Mouse (Mus musculus): ENCODE data around the gene Olfr624. TPM values are rescaled to one million over a fixed set of nuclear protein-coding genes. Genes with fewer than 3 reads are reported as not detected.
"Not testable (repeated sequence)": the region's sequence is repeated elsewhere in the genome, so short reads cannot be mapped to it uniquely, and the experiment has no call there.

Gene Olfr624
- polyA plus RNA-seq (2015; fragmentation: Nextera tagmentation; extraction: Ambion mirVana), result 0.03 TPM in 1 of 2 replicates, not detected in the other

DNA sequence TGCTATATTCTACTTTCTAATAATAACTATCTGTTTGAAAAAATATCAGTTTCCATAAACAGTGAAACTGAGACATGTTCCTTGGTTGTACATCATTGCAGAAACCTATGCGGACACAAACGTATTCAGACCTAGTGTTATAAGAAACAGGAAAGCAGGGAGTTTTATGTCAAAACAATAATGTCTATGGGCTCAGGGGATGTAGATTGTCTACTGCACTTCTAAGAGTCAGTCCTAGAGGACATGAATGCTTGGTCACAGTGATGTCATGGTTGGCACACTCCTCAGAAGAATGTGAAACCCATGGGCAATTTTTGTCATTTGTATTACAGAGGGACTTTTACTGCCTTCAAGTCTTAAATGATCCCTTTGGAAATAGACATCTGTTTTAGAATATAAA is at the start of gene Olfr624:
Olfr624 (minus strand) TSS at position 101 of the 400 bp plus-strand sequence.
- Histone ChIP-seq H3K9me3 (replicated peaks) (no peaks in the 10 kb centered on the region), H3K4me3 (no peak within 1 kb of the TSS), H3K4me2 (no peak within 1 kb of the TSS), H3K4me1 (no peaks in the 10 kb centered on the region), H3K36me3 (ENCODE audit: poor library complexity, severe bottlenecking) (no peaks in the 10 kb centered on the region), H3K27me3 (no peaks in the 10 kb centered on the region), H3K27ac (no peak within 1 kb of the TSS), H3K9ac (no peak within 1 kb of the TSS)
- 97% methylated on average over 2 of the region's 2 CpGs for WGBS
- no peak for ATAC-seq

DNA sequence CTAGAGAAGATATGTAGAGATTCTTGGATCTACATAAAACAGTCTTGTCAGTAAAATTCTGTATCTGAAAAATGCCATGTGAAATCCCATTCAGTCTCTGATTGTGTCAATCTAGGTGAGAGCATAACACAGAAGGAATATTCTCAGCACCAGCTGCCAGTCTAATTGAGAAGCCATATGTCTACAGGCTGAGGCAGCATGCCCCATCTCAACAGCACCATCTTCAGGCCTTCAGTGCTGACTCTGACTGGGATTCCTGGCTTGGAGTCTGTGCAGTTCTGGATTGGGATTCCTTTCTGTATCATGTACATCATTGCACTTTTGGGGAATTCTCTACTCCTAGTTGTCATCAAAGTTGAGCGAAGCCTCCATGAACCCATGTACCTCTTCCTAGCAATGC is 45.4 kb upstream of the Olfr624 start:
- H3K4me2 ChIP-seq; H3K27me3 ChIP-seq; H3K9ac ChIP-seq; H3K4me1 ChIP-seq; ATAC-seq; H3K36me3 ChIP-seq (ENCODE audit: poor library complexity, severe bottlenecking); H3K9me3 ChIP-seq (replicated peaks); H3K27ac ChIP-seq; H3K4me3 ChIP-seq: not testable (repeated sequence)
- WGBS, result 100% methylated on average over 1 of the region's 1 CpGs

- Histone ChIP-seq H3K9me3 (replicated peaks) (no peaks in the 10 kb centered on the region), H3K27me3 (no peaks in the 10 kb centered on the region), H3K4me1 (no peaks in the 10 kb centered on the region), H3K36me3 (ENCODE audit: poor library complexity, severe bottlenecking) (no peaks in the 10 kb centered on the region), H3K9ac (no peak within 1 kb of the TSS), H3K4me3 (no peak within 1 kb of the TSS), H3K27ac (no peak within 1 kb of the TSS), H3K4me2 (no peak within 1 kb of the TSS)
- no peak for ATAC-seq
These were observed 43.4 kb upstream of the Olfr624 start, which contains the start of gene Olfr243 for GRCm38 (mm10) chr7:103714371-103714770. Olfr243 (plus strand) TSS chr7:103714671.

- H3K9me3 ChIP-seq (replicated peaks), result no peaks in the 10 kb centered on the region
- no peaks in the 10 kb centered on the region for H3K27me3 ChIP-seq
- H3K4me1 ChIP-seq, result no peaks in the 10 kb centered on the region
- H3K36me3 ChIP-seq (ENCODE audit: poor library complexity, severe bottlenecking), result no peaks in the 10 kb centered on the region
- no peak overlapping the region for H3K9ac ChIP-seq
- no peak for ATAC-seq
- H3K4me2 ChIP-seq, result no peak overlapping the region
- H3K27ac ChIP-seq, result no peak overlapping the region
- no peak overlapping the region for H3K4me3 ChIP-seq
- WGBS, result 38% methylated on average over 2 of the region's 2 CpGs
These were observed 41.0 kb upstream of the Olfr624 start for GRCm38 (mm10) chr7:103712024-103712423.

- WGBS, result 86% methylated on average over 4 of the region's 4 CpGs
- H3K27me3 ChIP-seq, result no peaks in the 10 kb centered on the region
- H3K4me3 ChIP-seq, result no peak overlapping the region
- no peaks in the 10 kb centered on the region for H3K36me3 ChIP-seq (ENCODE audit: poor library complexity, severe bottlenecking)
- H3K4me2 ChIP-seq, result no peak overlapping the region
- H3K9ac ChIP-seq, result no peak overlapping the region
- H3K27ac ChIP-seq, result no peak overlapping the region
- H3K9me3 ChIP-seq (replicated peaks), result no peaks in the 10 kb centered on the region
- H3K4me1 ChIP-seq, result no peaks in the 10 kb centered on the region
- no peak for ATAC-seq
These were observed 28.5 kb upstream of the Olfr624 start for GRCm38 (mm10) chr7:103699469-103699868.

- H3K27ac ChIP-seq, result no peak within 1 kb of the TSS
- no peak within 1 kb of the TSS for H3K9ac ChIP-seq
- H3K36me3 ChIP-seq (ENCODE audit: poor library complexity, severe bottlenecking), result no peaks in the 10 kb centered on the region
- H3K4me3 ChIP-seq, result no peak within 1 kb of the TSS
- no peaks in the 10 kb centered on the region for H3K9me3 ChIP-seq (replicated peaks)
- H3K4me2 ChIP-seq, result no peak within 1 kb of the TSS
- H3K4me1 ChIP-seq, result no peaks in the 10 kb centered on the region
- no peaks in the 10 kb centered on the region for H3K27me3 ChIP-seq
- ATAC-seq, result no peak
These were observed 11.4 kb upstream of the Olfr624 start, which contains the start of gene Olfr625-ps1 for GRCm38 (mm10) chr7:103682420-103682819. Olfr625-ps1 (plus strand) TSS chr7:103682720.

- no peak within 1 kb of the TSS for H3K4me3 ChIP-seq
- no peaks in the 10 kb centered on the region for H3K36me3 ChIP-seq (ENCODE audit: poor library complexity, severe bottlenecking)
- no peaks in the 10 kb centered on the region for H3K27me3 ChIP-seq
- no peak within 1 kb of the TSS for H3K27ac ChIP-seq
- H3K9me3 ChIP-seq (replicated peaks), result no peaks in the 10 kb centered on the region
- ATAC-seq, result no peak
- H3K9ac ChIP-seq, result no peak within 1 kb of the TSS
- H3K4me1 ChIP-seq, result no peaks in the 10 kb centered on the region
- H3K4me2 ChIP-seq, result no peak within 1 kb of the TSS
These were observed 7.4 kb downstream of the Olfr624 start, which contains the start of gene Olfr623 for GRCm38 (mm10) chr7:103663598-103663997. Olfr623 (minus strand) TSS chr7:103663698.

GRCm38 (mm10) chr7:103644070-103644469 is 26.9 kb downstream of the Olfr624 start:
- no peak overlapping the region for H3K4me2 ChIP-seq
- H3K36me3 ChIP-seq (ENCODE audit: poor library complexity, severe bottlenecking), result no peaks in the 10 kb centered on the region
- no peaks in the 10 kb centered on the region for H3K27me3 ChIP-seq
- no peaks in the 10 kb centered on the region for H3K9me3 ChIP-seq (replicated peaks)
- no peaks in the 10 kb centered on the region for H3K4me1 ChIP-seq
- no peak overlapping the region for H3K4me3 ChIP-seq
- H3K27ac ChIP-seq, result no peak overlapping the region
- WGBS, result 90% methylated on average over 4 of the region's 4 CpGs
- ATAC-seq, result no peak
- H3K9ac ChIP-seq, result no peak overlapping the region

- Histone ChIP-seq H3K4me1 (no peaks in the 10 kb centered on the region), H3K4me2 (no peak within 1 kb of the TSS), H3K27ac (no peak within 1 kb of the TSS), H3K27me3 (no peaks in the 10 kb centered on the region), H3K36me3 (ENCODE audit: poor library complexity, severe bottlenecking) (no peaks in the 10 kb centered on the region), H3K9me3 (replicated peaks) (no peaks in the 10 kb centered on the region), H3K4me3 (no peak within 1 kb of the TSS), H3K9ac (no peak within 1 kb of the TSS)
- WGBS, result 86% methylated on average over 1 of the region's 1 CpGs
- ATAC-seq, result no peak
These were observed 28.4 kb downstream of the Olfr624 start, which contains the start of gene Olfr622 for GRCm38 (mm10) chr7:103642602-103643001. Olfr622 (minus strand) TSS chr7:103642702.

GRCm38 (mm10) chr7:103636795-103637194 is 34.2 kb downstream of the Olfr624 start:
- no peaks in the 10 kb centered on the region for H3K36me3 ChIP-seq (ENCODE audit: poor library complexity, severe bottlenecking)
- no peak overlapping the region for H3K27ac ChIP-seq
- H3K9ac ChIP-seq, result no peak overlapping the region
- ATAC-seq, result no peak
- H3K9me3 ChIP-seq (replicated peaks), result no peaks in the 10 kb centered on the region
- no peaks in the 10 kb centered on the region for H3K4me1 ChIP-seq
- no peaks in the 10 kb centered on the region for H3K27me3 ChIP-seq
- no peak overlapping the region for H3K4me3 ChIP-seq
- H3K4me2 ChIP-seq, result no peak overlapping the region

Other genes starting within 250 kb of the Olfr624 start
- not detected in 2 replicates for gene Olfr605, start 225.8 kb downstream of the Olfr624 start, polyA plus RNA-seq (2015; fragmentation: Nextera tagmentation; extraction: Ambion mirVana)
- not detected in 2 replicates for gene Olfr606, start 222.1 kb downstream of the Olfr624 start, polyA plus RNA-seq (2015; fragmentation: Nextera tagmentation; extraction: Ambion mirVana)
- gene Olfr607, start 207.0 kb downstream of the Olfr624 start, polyA plus RNA-seq (2015; fragmentation: Nextera tagmentation; extraction: Ambion mirVana), result not detected in 2 replicates
- not detected in 2 replicates for gene Olfr608, start 201.3 kb downstream of the Olfr624 start, polyA plus RNA-seq (2015; fragmentation: Nextera tagmentation; extraction: Ambion mirVana)
- not detected in 2 replicates for gene Olfr609, start 173.1 kb downstream of the Olfr624 start, polyA plus RNA-seq (2015; fragmentation: Nextera tagmentation; extraction: Ambion mirVana)
- gene Olfr610, start 159.1 kb downstream of the Olfr624 start, polyA plus RNA-seq (2015; fragmentation: Nextera tagmentation; extraction: Ambion mirVana), result not detected in 2 replicates
- not detected in 2 replicates for gene Olfr611, start 150.3 kb downstream of the Olfr624 start, polyA plus RNA-seq (2015; fragmentation: Nextera tagmentation; extraction: Ambion mirVana)
- gene Olfr612, start 128.5 kb downstream of the Olfr624 start, polyA plus RNA-seq (2015; fragmentation: Nextera tagmentation; extraction: Ambion mirVana), result not detected in 2 replicates
- gene Olfr613, start 123.1 kb downstream of the Olfr624 start, polyA plus RNA-seq (2015; fragmentation: Nextera tagmentation; extraction: Ambion mirVana), result not detected in 2 replicates
- not detected in 2 replicates for gene Olfr615, start 115.1 kb downstream of the Olfr624 start, polyA plus RNA-seq (2015; fragmentation: Nextera tagmentation; extraction: Ambion mirVana)
- not detected in 2 replicates for gene Olfr616, start 102.0 kb downstream of the Olfr624 start, polyA plus RNA-seq (2015; fragmentation: Nextera tagmentation; extraction: Ambion mirVana)
- gene Olfr617, start 98.1 kb downstream of the Olfr624 start, polyA plus RNA-seq (2015; fragmentation: Nextera tagmentation; extraction: Ambion mirVana), result not detected in 2 replicates
- gene Olfr618, start 81.1 kb downstream of the Olfr624 start, polyA plus RNA-seq (2015; fragmentation: Nextera tagmentation; extraction: Ambion mirVana), result not detected in 2 replicates
- not detected in 2 replicates for gene Olfr619, start 70.6 kb downstream of the Olfr624 start, polyA plus RNA-seq (2015; fragmentation: Nextera tagmentation; extraction: Ambion mirVana)
- gene Olfr620, start 58.7 kb downstream of the Olfr624 start, polyA plus RNA-seq (2015; fragmentation: Nextera tagmentation; extraction: Ambion mirVana), result not detected in 2 replicates
- not detected in 2 replicates for gene Olfr622, start 28.5 kb downstream of the Olfr624 start, polyA plus RNA-seq (2015; fragmentation: Nextera tagmentation; extraction: Ambion mirVana)
- not detected in 2 replicates for gene Olfr623, start 7.5 kb downstream of the Olfr624 start, polyA plus RNA-seq (2015; fragmentation: Nextera tagmentation; extraction: Ambion mirVana)
- not detected in 2 replicates for gene Olfr625-ps1, start 11.5 kb upstream of the Olfr624 start, polyA plus RNA-seq (2015; fragmentation: Nextera tagmentation; extraction: Ambion mirVana)
- gene Olfr243, start 43.5 kb upstream of the Olfr624 start, polyA plus RNA-seq (2015; fragmentation: Nextera tagmentation; extraction: Ambion mirVana), result not detected in 2 replicates
- gene Olfr628, start 59.2 kb upstream of the Olfr624 start, polyA plus RNA-seq (2015; fragmentation: Nextera tagmentation; extraction: Ambion mirVana), result not detected in 2 replicates
- not detected in 2 replicates for gene Olfr629, start 73.8 kb upstream of the Olfr624 start, polyA plus RNA-seq (2015; fragmentation: Nextera tagmentation; extraction: Ambion mirVana)
- gene Olfr630, start 86.1 kb upstream of the Olfr624 start, polyA plus RNA-seq (2015; fragmentation: Nextera tagmentation; extraction: Ambion mirVana), result not detected in 2 replicates
- gene Olfr69, start 100.4 kb upstream of the Olfr624 start, polyA plus RNA-seq (2015; fragmentation: Nextera tagmentation; extraction: Ambion mirVana), result not detected in 2 replicates
- gene Olfr68, start 108.5 kb upstream of the Olfr624 start, polyA plus RNA-seq (2015; fragmentation: Nextera tagmentation; extraction: Ambion mirVana), result not detected in 2 replicates
- gene Olfr67, start 120.6 kb upstream of the Olfr624 start, polyA plus RNA-seq (2015; fragmentation: Nextera tagmentation; extraction: Ambion mirVana), result not detected in 2 replicates
- gene Hbb-bt, start 142.8 kb upstream of the Olfr624 start, polyA plus RNA-seq (2015; fragmentation: Nextera tagmentation; extraction: Ambion mirVana), result 960 and 1,191 TPM in 2 replicates
- 1,844 and 2,278 TPM in 2 replicates for gene Hbb-bs, start 156.9 kb upstream of the Olfr624 start, polyA plus RNA-seq (2015; fragmentation: Nextera tagmentation; extraction: Ambion mirVana)
- not detected in 2 replicates for gene Hbb-bh2, start 169.3 kb upstream of the Olfr624 start, polyA plus RNA-seq (2015; fragmentation: Nextera tagmentation; extraction: Ambion mirVana)
- gene Hbb-bh1, start 172.0 kb upstream of the Olfr624 start, polyA plus RNA-seq (2015; fragmentation: Nextera tagmentation; extraction: Ambion mirVana), result 32.1 and 81.1 TPM in 2 replicates
- 3,762 and 4,630 TPM in 2 replicates for gene Hbb-y, start 182.0 kb upstream of the Olfr624 start, polyA plus RNA-seq (2015; fragmentation: Nextera tagmentation; extraction: Ambion mirVana)
- not detected in 2 replicates for gene Olfr66, start 215.1 kb upstream of the Olfr624 start, polyA plus RNA-seq (2015; fragmentation: Nextera tagmentation; extraction: Ambion mirVana)
- not detected in 2 replicates for gene Olfr64, start 223.3 kb upstream of the Olfr624 start, polyA plus RNA-seq (2015; fragmentation: Nextera tagmentation; extraction: Ambion mirVana)
- not detected in 2 replicates for gene Olfr65, start 232.3 kb upstream of the Olfr624 start, polyA plus RNA-seq (2015; fragmentation: Nextera tagmentation; extraction: Ambion mirVana)